Mouse (Mus musculus) spleen, adult 2 months (tissue): ENCODE data around the gene Gm10134. TPM values are rescaled to one million over a fixed set of nuclear protein-coding genes. Genes with fewer than 3 reads are reported as not detected.

Experiments used
- DNase-seq, 2 experiments: peaks; one replicate each; pipeline versions ENCODE4 v3.0.0 to v3.0.0-alpha.2; 2012 to 2021; ENCODE audit warnings: low spot score in 2 of 2, low read depth in 1 of 2
- H3K27ac ChIP-seq: fragments of 200-500 bp; 2 replicates; pipeline ENCODE4 v1.5.1; 2012; ENCODE audit warnings: low read length, inconsistent platforms; ENCODE audit not compliant: insufficient read depth
- H3K27me3 ChIP-seq: fragments of 200-500 bp; 2 replicates; pipeline ENCODE4 v1.6.1; 2012; ENCODE audit warnings: mild to moderate bottlenecking, moderate library complexity, low read length, inconsistent platforms; ENCODE audit not compliant: control insufficient read depth, insufficient read depth
- H3K36me3 ChIP-seq: fragments of 200-500 bp; 2 replicates; pipeline ENCODE4 v1.6.1; 2012; ENCODE audit warnings: mild to moderate bottlenecking, low read length, inconsistent platforms; ENCODE audit not compliant: control insufficient read depth, insufficient read depth
- H3K4me1 ChIP-seq: fragments of 200-500 bp; 2 replicates; pipeline ENCODE4 v1.6.1; 2011; ENCODE audit warnings: inconsistent platforms; ENCODE audit not compliant: control insufficient read depth, insufficient read depth, insufficient read length
- H3K4me3 ChIP-seq: fragments of 200-500 bp; 2 replicates; pipeline ENCODE4 v1.5.1; 2011; ENCODE audit warnings: mild to moderate bottlenecking, inconsistent platforms; ENCODE audit not compliant: insufficient read depth, insufficient read length; ENCODE audit errors: extremely low read depth
- CTCF ChIP-seq: fragments of 200-500 bp; IDR thresholded peaks from 2 replicates; pipeline ENCODE4 v1.5.1; 2011; ENCODE audit warnings: mild to moderate bottlenecking, inconsistent platforms; ENCODE audit not compliant: insufficient read depth, insufficient read length, insufficient replicate concordance; ENCODE audit errors: extremely low read depth
- POLR2A ChIP-seq: fragments of 200-500 bp; IDR thresholded peaks from 2 replicates; pipeline ENCODE4 v1.6.1; 2011; ENCODE audit warnings: low read depth, low read length, inconsistent platforms
- WGBS: fragments of 180-500 bp; shearing (Covaris S2); methylation state at CpG from one replicate; pipeline ENCODE4 v1.1.7; 2018; 5-methylcytosine and 5-hydroxymethylcytosine counted together
- polyA plus RNA-seq: library from polyadenylated mRNA; depleted of rRNA; stranded (reverse); fragments of >200 nt; gene quantifications from 2 replicates; pipeline ENCODE4 v1.2.3, GENCODE M21; 2012; rRNA removed

Gm10134 gene
- polyA plus RNA-seq: 0.46 TPM in 1 of 2 replicates, not detected in the other

- DNase-seq: no peak
- no peaks in the 10 kb centered on the region for H3K36me3 ChIP-seq
- no peak for TF ChIP-seq CTCF
- TF ChIP-seq POLR2A: no peak
- H3K4me1 ChIP-seq: no peaks in the 10 kb centered on the region
- 76% methylated on average over 3 of the region's 3 CpGs for WGBS
- no peak within 1 kb of the TSS for H3K27ac ChIP-seq
- no peaks in the 10 kb centered on the region for H3K27me3 ChIP-seq
- H3K4me3 ChIP-seq: no peak within 1 kb of the TSS
Observed at GRCm38 (mm10) chr2:28505795-28506194, at the start of gene Gm10134. Gene Gm10134, plus strand, starts transcription at chr2:28506095.

- Histone ChIP-seq H3K4me3 (no peak overlapping the region), H3K27me3 (no peaks in the 10 kb centered on the region), H3K4me1 (no peaks in the 10 kb centered on the region), H3K27ac (no peak overlapping the region), H3K36me3 (no peaks in the 10 kb centered on the region)
- 89% methylated on average over 1 of the region's 1 CpGs for WGBS
- no peak for TF ChIP-seq CTCF
- no peak for TF ChIP-seq POLR2A
- no peak for DNase-seq
Observed at GRCm38 (mm10) chr2:28456616-28457015, 49.3 kb upstream of the Gm10134 start.

GRCm38 (mm10) chr2:28463919-28464318, 42.0 kb upstream of the Gm10134 start:
- H3K27ac ChIP-seq: no peak overlapping the region
- no peaks in the 10 kb centered on the region for H3K36me3 ChIP-seq
- TF ChIP-seq POLR2A: no peak
- TF ChIP-seq CTCF: peak; percentile 49; the same call in 1 of the 2 replicates
- peaks cover 6% of the 10 kb centered on the region; the same call in 1 of the 2 replicates for H3K4me1 ChIP-seq
- 72% methylated on average over 3 of the region's 3 CpGs for WGBS
- peak; percentile 47 to 63 for DNase-seq
- no peaks in the 10 kb centered on the region for H3K27me3 ChIP-seq
- no peak overlapping the region for H3K4me3 ChIP-seq

- Histone ChIP-seq H3K4me1 (peaks cover 6% of the 10 kb centered on the region; the same call in 1 of the 2 replicates), H3K4me3 (no peak overlapping the region), H3K36me3 (peaks cover 6% of the 10 kb centered on the region), H3K27me3 (no peaks in the 10 kb centered on the region), H3K27ac (no peak overlapping the region)
- TF ChIP-seq CTCF (no peak), POLR2A (no peak)
- WGBS: 85% methylated on average over 9 of the region's 9 CpGs
- DNase-seq: no peak
Observed at GRCm38 (mm10) chr2:28464919-28465318, 41.0 kb upstream of the Gm10134 start.

GRCm38 (mm10) chr2:28465836-28466518, 39.9 kb upstream of the Gm10134 start, which contains the start of gene 1700007K13Rik:
Gene 1700007K13Rik, minus strand, starts transcription at chr2:28466332.
- Histone ChIP-seq H3K4me1 (peaks cover 6% of the 10 kb centered on the region; the same call in 1 of the 2 replicates), H3K27ac (no peak within 1 kb of the TSS), H3K27me3 (no peaks in the 10 kb centered on the region), H3K36me3 (peaks cover 8% of the 10 kb centered on the region), H3K4me3 (no peak within 1 kb of the TSS)
- WGBS: 5% methylated on average over 25 of the region's 25 CpGs
- peak; percentile 19 to 50 for DNase-seq
- TF ChIP-seq POLR2A: no peak
- TF ChIP-seq CTCF: no peak

- Histone ChIP-seq H3K4me3 (peak within 1 kb of the TSS; percentile 83), H3K36me3 (peaks cover 8% of the 10 kb centered on the region), H3K27ac (no peak within 1 kb of the TSS), H3K27me3 (no peaks in the 10 kb centered on the region), H3K4me1 (peaks cover 6% of the 10 kb centered on the region; the same call in 1 of the 2 replicates)
- under 1% methylated on average over 52 of the region's 52 CpGs for WGBS
- TF ChIP-seq POLR2A (peak; percentile 42; the same call in 1 of the 2 replicates), CTCF (peak; percentile 85; the same call in 1 of the 2 replicates)
- peak; percentile 44 to 77 for DNase-seq
Observed at GRCm38 (mm10) chr2:28467860-28468485, 37.9 kb upstream of the Gm10134 start, which contains the start of gene Mrps2. Gene Mrps2, plus strand, starts transcription at chr2:28468066.
